Mouse (Mus musculus) liver, postnatal 0 days (tissue): ENCODE data around the gene Ubfd1.

Experiments
- CTCF ChIP-seq: sonication (generic); IDR thresholded peaks from 2 replicates; pipeline ENCODE4 v1.5.1; 2016; ENCODE audit warnings: antibody characterized with exemption, low read depth
- EP300 ChIP-seq: IDR thresholded peaks from 2 replicates; pipeline ENCODE4 v1.6.1; 2016; ENCODE audit warnings: antibody characterized with exemption, low read depth, mild to moderate bottlenecking

GRCm38 (mm10) chr7:122108206-122108605, 41.2 kb downstream of the Ubfd1 start:
- TF ChIP-seq CTCF (no peak), EP300 (no peak)
